ENCODE assay signal across 12 mouse cellular contexts in genomic region chr9:103550661-103551248, GRCm38 (mm10).
DNase-seq lines count a peak whose midpoint lies in the region; ATAC-seq and TF ChIP-seq lines count a peak whose summit lies in the region.
"Had no signal": no experiment of that assay in that cellular context is flagged by ENCODE, and none has a peak within 500 bp of the region (broad histone marks: within the 10 kb centered on the region; RNA-seq: fewer than 3 reads in every experiment).

No protein-coding gene starts in this region.

- intact Hi-C loops in left cerebral cortex, adult 2 months (cut with DNase I), result no loop called here
- intact Hi-C loops in left cerebral cortex, postnatal 10 days (cut with DNase I), result no loop called here

- ATAC-seq in forebrain, embryonic 14.5 days, result peak; percentile 63
- ATAC-seq in intestine, postnatal 0 days, result no peak
- ATAC-seq in neural tube, embryonic 15.5 days (ENCODE audit: low FRiP score), result peak; percentile 47
- no peak for ATAC-seq in liver, embryonic 12.5 days
- ATAC-seq: activated CD4-positive, CD25-positive, alpha-beta regulatory T cell, adult 4 months had no signal

- H3K36me3 ChIP-seq in forebrain, embryonic 14.5 days (ENCODE audit: control insufficient read depth, insufficient read depth, low read length), result no peaks in the 10 kb centered on the region
- H3K36me3 ChIP-seq in intestine, postnatal 0 days (ENCODE audit: control insufficient read depth, insufficient read depth), result no peaks in the 10 kb centered on the region
- H3K36me3 ChIP-seq in neural tube, embryonic 15.5 days, result no peaks in the 10 kb centered on the region
- H3K36me3 ChIP-seq in liver, embryonic 12.5 days, result no peaks in the 10 kb centered on the region

- no peak overlapping the region for H3K9ac ChIP-seq in forebrain, embryonic 14.5 days (ENCODE audit: low read length)
- no peak overlapping the region for H3K9ac ChIP-seq in intestine, postnatal 0 days (ENCODE audit: low read depth, low read length)
- 0 out of 2 replicates have a peak overlapping the region, but pooled peaks have one; percentile 11 for H3K9ac ChIP-seq in neural tube, embryonic 15.5 days (replicated peaks)
- no peak overlapping the region for H3K9ac ChIP-seq in liver, embryonic 12.5 days

- H3K9me3 ChIP-seq in forebrain, embryonic 14.5 days (replicated peaks; ENCODE audit: control insufficient read depth, low read length), result no peaks in the 10 kb centered on the region
- no peaks in the 10 kb centered on the region for H3K9me3 ChIP-seq in intestine, postnatal 0 days (ENCODE audit: control insufficient read depth)
- H3K9me3 ChIP-seq in neural tube, embryonic 15.5 days (replicated peaks), result no peaks in the 10 kb centered on the region
- no peaks in the 10 kb centered on the region for H3K9me3 ChIP-seq in liver, embryonic 12.5 days (replicated peaks)

- peak overlapping the region; percentile 53 for H3K27ac ChIP-seq in left cerebral cortex, adult 2 months
- peak overlapping the region; percentile 44 for H3K27ac ChIP-seq in forebrain, embryonic 14.5 days (ENCODE audit: low read depth, low read length)
- no peak overlapping the region for H3K27ac ChIP-seq in intestine, postnatal 0 days (ENCODE audit: low read depth, low read length)
- peak overlapping the region; percentile 58 for H3K27ac ChIP-seq in neural tube, embryonic 15.5 days (replicated peaks)
- H3K27ac ChIP-seq in liver, embryonic 12.5 days, result no peak overlapping the region

- no peak for TF ChIP-seq CTCF in left cerebral cortex, adult 2 months (IDR thresholded peaks at IDR 0.05)
- no peak for TF ChIP-seq CTCF in intestine, postnatal 0 days (IDR thresholded peaks at IDR 0.05; ENCODE audit: low read depth)

- peaks cover 51% of the 10 kb centered on the region for H3K4me1 ChIP-seq in forebrain, embryonic 14.5 days (ENCODE audit: control insufficient read depth, insufficient read depth, low read length)
- H3K4me1 ChIP-seq in intestine, postnatal 0 days (replicated peaks; ENCODE audit: control insufficient read depth, insufficient read depth, low read length), result no peaks in the 10 kb centered on the region
- H3K4me1 ChIP-seq in neural tube, embryonic 15.5 days, result peaks cover 42% of the 10 kb centered on the region
- H3K4me1 ChIP-seq in liver, embryonic 12.5 days, result no peaks in the 10 kb centered on the region

- H3K27me3 ChIP-seq in forebrain, embryonic 14.5 days (replicated peaks; ENCODE audit: control insufficient read depth, insufficient read depth, low read length), result peaks cover 6% of the 10 kb centered on the region
- H3K27me3 ChIP-seq in intestine, postnatal 0 days (replicated peaks; ENCODE audit: control insufficient read depth, insufficient read depth, low read length), result no peaks in the 10 kb centered on the region
- H3K27me3 ChIP-seq in neural tube, embryonic 15.5 days (replicated peaks), result no peaks in the 10 kb centered on the region
- H3K27me3 ChIP-seq in liver, embryonic 12.5 days (replicated peaks), result no peaks in the 10 kb centered on the region

- no peak for DNase-seq in left cerebral cortex, adult 2 months (ENCODE audit: extremely low spot score in 1 of 2, low spot score in 2 of 2)
- no peak for DNase-seq in left cerebral cortex, postnatal 10 days (ENCODE audit: extremely low spot score in 1 of 2, low spot score in 2 of 2)
- peak; percentile 78 for DNase-seq in forebrain, embryonic 14.5 days (ENCODE audit: low spot score)
- no peak for DNase-seq in cerebellum, adult 8-10 months
- no peak for DNase-seq in yolk sac, embryonic 10.5 days (ENCODE audit: low spot score)
- DNase-seq: gastrocnemius, postnatal 36 days; lung, postnatal 36 days; thymus, postnatal 4 days had no signal

- H3K4me3 ChIP-seq in left cerebral cortex, adult 2 months, result no peak overlapping the region
- H3K4me3 ChIP-seq in forebrain, embryonic 14.5 days (ENCODE audit: low read depth, low read length), result no peak overlapping the region
- H3K4me3 ChIP-seq in intestine, postnatal 0 days (ENCODE audit: low read depth, low read length), result no peak overlapping the region
- H3K4me3 ChIP-seq in neural tube, embryonic 15.5 days (replicated peaks), result no peak overlapping the region
- H3K4me3 ChIP-seq in liver, embryonic 12.5 days, result no peak overlapping the region

- H3K4me2 ChIP-seq in forebrain, embryonic 14.5 days (ENCODE audit: low read length), result peak overlapping the region; percentile 37
- peak overlapping the region; percentile 44 for H3K4me2 ChIP-seq in intestine, postnatal 0 days (replicated peaks; ENCODE audit: low read depth)
- peak overlapping the region; percentile 47 for H3K4me2 ChIP-seq in neural tube, embryonic 15.5 days
- no peak overlapping the region for H3K4me2 ChIP-seq in liver, embryonic 12.5 days

- 5% methylated on average over 21 of the region's 21 CpGs for WGBS in forebrain, embryonic 14.5 days
- 40% methylated on average over 21 of the region's 21 CpGs for WGBS in intestine, postnatal 0 days
- WGBS in neural tube, embryonic 15.5 days, result 11% methylated on average over 21 of the region's 21 CpGs
- 78% methylated on average over 21 of the region's 21 CpGs for whole genome bisulfite sequencing in liver, embryonic 12.5 days (ENCODE audit: insufficient replicate concordance)

Comparison
In these comparisons a context has a peak if more than half of its experiments do, and no peak if none do; other contexts are left out.
1. H3K27ac ChIP-seq: peak in left cerebral cortex, adult 2 months (single experiment), forebrain, embryonic 14.5 days (single experiment) and neural tube, embryonic 15.5 days (single experiment); none in intestine, postnatal 0 days (single experiment) and liver, embryonic 12.5 days (single experiment).
2. ATAC-seq: peak in forebrain, embryonic 14.5 days (single experiment) and neural tube, embryonic 15.5 days (single experiment); none in intestine, postnatal 0 days (single experiment) and liver, embryonic 12.5 days (single experiment).